ENCODE assay signal across 26 mouse cellular contexts in genomic region chr16:58527817-58528216, GRCm38 (mm10). TPM values are rescaled to one million over a fixed set of nuclear protein-coding genes. Genes with fewer than 3 reads are reported as not detected.
DNase-seq lines count a peak whose midpoint lies in the region; ATAC-seq and TF ChIP-seq lines count a peak whose summit lies in the region.
"Had no signal": no experiment of that assay in that cellular context is flagged by ENCODE, and none has a peak within 500 bp of the region (broad histone marks: within the 10 kb centered on the region; RNA-seq: fewer than 3 reads in every experiment).

No protein-coding gene starts in this region.

- no peak for TF ChIP-seq CTCF in intestine, postnatal 0 days (IDR thresholded peaks at IDR 0.05; ENCODE audit: low read depth)

- H3K27ac ChIP-seq in liver, embryonic 12.5 days, result peak overlapping the region; percentile 89
- no peak overlapping the region for H3K27ac ChIP-seq in midbrain, embryonic 11.5 days (ENCODE audit: low read depth, low read length)
- no peak overlapping the region for H3K27ac ChIP-seq in midbrain, embryonic 14.5 days (replicated peaks; ENCODE audit: low read depth, low read length)
- H3K27ac ChIP-seq in intestine, postnatal 0 days (ENCODE audit: low read depth, low read length), result no peak overlapping the region
- H3K27ac ChIP-seq: embryonic facial prominence, embryonic 10.5 days; embryonic facial prominence, embryonic 13.5 days; gastrocnemius, adult 2 months; heart, adult 2 months; heart, embryonic 10.5 days; hindbrain, embryonic 12.5 days; hindbrain, embryonic 15.5 days had no signal

- ATAC-seq in liver, embryonic 12.5 days, result no peak
- ATAC-seq in midbrain, embryonic 11.5 days (ENCODE audit: low FRiP score), result no peak
- ATAC-seq in midbrain, embryonic 14.5 days (ENCODE audit: low FRiP score, low TSS enrichment), result no peak
- ATAC-seq in intestine, postnatal 0 days, result peak; percentile 68
- ATAC-seq in erythroid progenitor cell, adult 5-6 weeks (replicated peaks; ENCODE audit: low FRiP score, poor library complexity, severe bottlenecking), result no peak
- ATAC-seq: forebrain, embryonic 14.5 days; forebrain, postnatal 0 days had no signal

- no peaks in the 10 kb centered on the region for H3K9me3 ChIP-seq in liver, embryonic 12.5 days (replicated peaks)
- peaks cover 3% of the 10 kb centered on the region; the same call in 1 of the 2 replicates for H3K9me3 ChIP-seq in midbrain, embryonic 11.5 days (ENCODE audit: control insufficient read depth, low read length)
- H3K9me3 ChIP-seq in midbrain, embryonic 14.5 days (ENCODE audit: control insufficient read depth, low read length), result peaks cover 9% of the 10 kb centered on the region
- H3K9me3 ChIP-seq in intestine, postnatal 0 days (ENCODE audit: control insufficient read depth), result no peaks in the 10 kb centered on the region
- H3K9me3 ChIP-seq: heart, embryonic 10.5 days; hindbrain, embryonic 15.5 days had no signal

- H3K4me1 ChIP-seq in liver, embryonic 12.5 days, result peaks cover 63% of the 10 kb centered on the region
- no peaks in the 10 kb centered on the region for H3K4me1 ChIP-seq in midbrain, embryonic 11.5 days (ENCODE audit: control insufficient read depth, insufficient read depth, low read length)
- no peaks in the 10 kb centered on the region for H3K4me1 ChIP-seq in midbrain, embryonic 14.5 days (ENCODE audit: control insufficient read depth, insufficient read depth, low read length)
- 0 out of 2 replicates have a peak, but pooled peaks cover 6% of the 10 kb centered on the region for H3K4me1 ChIP-seq in intestine, postnatal 0 days (replicated peaks; ENCODE audit: control insufficient read depth, insufficient read depth, low read length)
- H3K4me1 ChIP-seq: embryonic facial prominence, embryonic 13.5 days; hindbrain, embryonic 15.5 days had no signal

- no peak for DNase-seq in liver
- DNase-seq in midbrain, embryonic 11.5 days (ENCODE audit: low spot score, missing footprints), result peak; percentile 33
- DNase-seq in midbrain, embryonic 14.5 days, result no peak
- no peak for DNase-seq in right cerebral cortex, postnatal 25 days
- DNase-seq: adrenal gland, adult 2 months; adrenal gland, postnatal 14 days; B cell, adult 2 months; cerebellum, adult 11-12 months; cerebellum, adult 8-10 months; cerebellum, postnatal 10 days; cerebellum, postnatal 36 days; embryo, embryonic 11 days; forebrain, postnatal 0 days; gastrocnemius, adult 2 months; gastrocnemius, postnatal 14 days; heart, adult 2 months had no signal

- H3K36me3 ChIP-seq in liver, embryonic 12.5 days, result no peaks in the 10 kb centered on the region
- no peaks in the 10 kb centered on the region for H3K36me3 ChIP-seq in midbrain, embryonic 11.5 days (ENCODE audit: control insufficient read depth, insufficient read depth, low read length)
- H3K36me3 ChIP-seq in midbrain, embryonic 14.5 days (ENCODE audit: control insufficient read depth, insufficient read depth, low read length), result no peaks in the 10 kb centered on the region
- no peaks in the 10 kb centered on the region for H3K36me3 ChIP-seq in intestine, postnatal 0 days (ENCODE audit: control insufficient read depth, insufficient read depth)
- H3K36me3 ChIP-seq: embryonic facial prominence, embryonic 10.5 days; embryonic facial prominence, embryonic 13.5 days; heart, embryonic 10.5 days; hindbrain, embryonic 12.5 days; hindbrain, embryonic 15.5 days had no signal

- H3K27me3 ChIP-seq in liver, embryonic 12.5 days (replicated peaks), result no peaks in the 10 kb centered on the region
- H3K27me3 ChIP-seq in midbrain, embryonic 11.5 days (ENCODE audit: control insufficient read depth, insufficient read depth, low read length), result no peaks in the 10 kb centered on the region
- no peaks in the 10 kb centered on the region for H3K27me3 ChIP-seq in midbrain, embryonic 14.5 days (ENCODE audit: control insufficient read depth, insufficient read depth, low read length)
- H3K27me3 ChIP-seq in intestine, postnatal 0 days (replicated peaks; ENCODE audit: control insufficient read depth, insufficient read depth, low read length), result no peaks in the 10 kb centered on the region
- H3K27me3 ChIP-seq: CH12.LX; embryonic facial prominence, embryonic 13.5 days; hindbrain, embryonic 12.5 days; hindbrain, embryonic 15.5 days had no signal

- 53% methylated on average over 5 of the region's 5 CpGs for WGBS in liver, embryonic 12.5 days (ENCODE audit: insufficient replicate concordance)
- 89% methylated on average over 5 of the region's 5 CpGs for WGBS in midbrain, embryonic 11.5 days
- 79% methylated on average over 5 of the region's 5 CpGs for WGBS in midbrain, embryonic 14.5 days
- 37% methylated on average over 5 of the region's 5 CpGs for WGBS in intestine, postnatal 0 days

- no peak overlapping the region for H3K9ac ChIP-seq in liver, embryonic 12.5 days
- no peak overlapping the region for H3K9ac ChIP-seq in midbrain, embryonic 11.5 days (ENCODE audit: low read length)
- H3K9ac ChIP-seq in midbrain, embryonic 14.5 days (replicated peaks; ENCODE audit: low read length), result no peak overlapping the region
- no peak overlapping the region for H3K9ac ChIP-seq in intestine, postnatal 0 days (ENCODE audit: low read depth, low read length)
- H3K9ac ChIP-seq: embryonic facial prominence, embryonic 13.5 days; forebrain, postnatal 0 days; hindbrain, embryonic 12.5 days; hindbrain, embryonic 15.5 days had no signal

- H3K4me2 ChIP-seq in liver, embryonic 12.5 days, result no peak overlapping the region
- no peak overlapping the region for H3K4me2 ChIP-seq in midbrain, embryonic 11.5 days
- H3K4me2 ChIP-seq in midbrain, embryonic 14.5 days (ENCODE audit: low read length), result no peak overlapping the region
- no peak overlapping the region for H3K4me2 ChIP-seq in intestine, postnatal 0 days (replicated peaks; ENCODE audit: low read depth)
- H3K4me2 ChIP-seq: embryonic facial prominence, embryonic 13.5 days; hindbrain, embryonic 12.5 days; hindbrain, embryonic 15.5 days had no signal

- no peak overlapping the region for H3K4me3 ChIP-seq in liver, embryonic 12.5 days
- H3K4me3 ChIP-seq in midbrain, embryonic 11.5 days (ENCODE audit: low read depth, low read length), result no peak overlapping the region
- H3K4me3 ChIP-seq in midbrain, embryonic 14.5 days (replicated peaks; ENCODE audit: low read depth, low read length), result no peak overlapping the region
- no peak overlapping the region for H3K4me3 ChIP-seq in intestine, postnatal 0 days (ENCODE audit: low read depth, low read length)
- H3K4me3 ChIP-seq: embryonic facial prominence, embryonic 10.5 days; embryonic facial prominence, embryonic 13.5 days; gastrocnemius, adult 2 months; heart, adult 2 months; heart, embryonic 10.5 days; hindbrain, embryonic 12.5 days; hindbrain, embryonic 15.5 days had no signal

RNA-seq across cellular contexts. Expression of gene St3gal6, which starts 3.8 kb away (rescaled TPM):
- polyA plus RNA-seq in liver, embryonic 12.5 days (2016; fragmentation: Nextera tagmentation; extraction: Ambion mirVana), result 60.1 TPM in 2 replicates
- 10.4 and 11.8 TPM in 2 replicates for polyA plus RNA-seq in midbrain, embryonic 11.5 days (2014; fragmentation: Nextera tagmentation; extraction: Ambion mirVana)
- 8.3 and 8.5 TPM in 2 replicates for polyA plus RNA-seq in midbrain, embryonic 14.5 days (2014; fragmentation: Nextera tagmentation; extraction: Ambion mirVana)
- polyA plus RNA-seq in intestine, postnatal 0 days (2015; fragmentation: Nextera tagmentation; extraction: Ambion mirVana), result 32.5 and 32.6 TPM in 2 replicates
- total RNA-seq in erythroid progenitor cell, adult 5-6 weeks (2015; ENCODE audit: low replicate concordance), result 106 and 111 TPM in 2 replicates
- total RNA-seq in erythroid progenitor cell, adult 5-6 weeks (2017; ENCODE audit: low replicate concordance), result 119 and 127 TPM in 2 replicates
